ENCODE assay signal across 8 mouse cellular contexts in the genomic region with DNA sequence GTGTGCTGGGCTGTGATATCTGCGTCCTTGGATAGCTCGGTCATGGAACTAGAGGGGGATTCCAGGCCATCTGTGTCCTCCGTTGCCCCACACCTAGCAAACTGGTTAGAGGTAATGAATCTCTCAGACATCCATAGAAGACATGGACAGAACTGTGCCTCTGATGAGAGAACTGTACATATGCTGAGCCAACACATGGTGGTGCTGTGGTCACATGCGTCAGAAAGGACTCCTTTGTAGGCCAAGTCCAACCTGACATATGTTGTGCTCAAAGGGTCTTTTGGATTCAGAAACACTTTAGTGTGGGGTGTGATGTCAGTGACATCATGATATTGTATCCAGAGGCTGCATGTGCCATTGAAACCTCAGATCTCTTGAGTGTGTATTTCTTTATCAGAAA. TPM values are rescaled to one million over a fixed set of nuclear protein-coding genes. Genes with fewer than 3 reads are reported as not detected.
DNase-seq lines count a peak whose midpoint lies in the region; ATAC-seq and TF ChIP-seq lines count a peak whose summit lies in the region.

No protein-coding gene starts in this region.

- no peak overlapping the region for H3K4me2 ChIP-seq in liver, embryonic 14.5 days (ENCODE audit: low read depth)
- H3K4me2 ChIP-seq in neural tube, embryonic 12.5 days (replicated peaks): no peak overlapping the region

- no peak for TF ChIP-seq EP300 in liver, embryonic 14.5 days (IDR thresholded peaks at IDR 0.05; ENCODE audit: low read depth)

- TF ChIP-seq POLR2A in testis, adult 2 months (IDR thresholded peaks at IDR 0.05; ENCODE audit: control insufficient read depth, low read depth, low read length): no peak

- no peak for TF ChIP-seq CTCF in testis, adult 2 months (IDR thresholded peaks at IDR 0.05; ENCODE audit: control insufficient read depth, insufficient read depth, insufficient replicate concordance, low read depth, low read length)
- peak; percentile 88 for TF ChIP-seq CTCF in liver, embryonic 14.5 days (IDR thresholded peaks at IDR 0.05; ENCODE audit: low read depth)

- no peaks in the 10 kb centered on the region for H3K4me1 ChIP-seq in testis, adult 2 months (ENCODE audit: control insufficient read depth, insufficient read depth, low read length)
- H3K4me1 ChIP-seq in liver, embryonic 14.5 days (replicated peaks; ENCODE audit: control insufficient read depth in 2 of 2, insufficient read depth in 2 of 2, low read length in 1 of 2): no peaks in the 10 kb centered on the region
- no peaks in the 10 kb centered on the region for H3K4me1 ChIP-seq in neural tube, embryonic 12.5 days

- H3K27me3 ChIP-seq in testis, adult 2 months (ENCODE audit: control insufficient read depth, insufficient read depth, low read length): no peaks in the 10 kb centered on the region
- no peaks in the 10 kb centered on the region for H3K27me3 ChIP-seq in liver, embryonic 14.5 days (ENCODE audit: control insufficient read depth, insufficient read depth, low read length)
- no peaks in the 10 kb centered on the region for H3K27me3 ChIP-seq in neural tube, embryonic 12.5 days (replicated peaks)

- 31% methylated on average over 4 of the region's 4 CpGs for WGBS in liver, embryonic 14.5 days (ENCODE audit: insufficient replicate concordance)
- 73% methylated on average over 4 of the region's 4 CpGs for WGBS in neural tube, embryonic 12.5 days

- no peaks in the 10 kb centered on the region for H3K9me3 ChIP-seq in liver, embryonic 14.5 days (ENCODE audit: control insufficient read depth, low read length)
- no peaks in the 10 kb centered on the region for H3K9me3 ChIP-seq in neural tube, embryonic 12.5 days

- H3K36me3 ChIP-seq in testis, adult 2 months (ENCODE audit: control insufficient read depth, insufficient read depth, low read length): no peaks in the 10 kb centered on the region
- H3K36me3 ChIP-seq in liver, embryonic 14.5 days (replicated peaks; ENCODE audit: control insufficient read depth, insufficient read depth, low read depth): no peaks in the 10 kb centered on the region
- no peaks in the 10 kb centered on the region for H3K36me3 ChIP-seq in neural tube, embryonic 12.5 days

- H3K9ac ChIP-seq in liver, embryonic 14.5 days (replicated peaks): no peak overlapping the region
- H3K9ac ChIP-seq in neural tube, embryonic 12.5 days: no peak overlapping the region

- no peak overlapping the region for H3K27ac ChIP-seq in testis, adult 2 months (ENCODE audit: control insufficient read depth, insufficient read depth, low read depth, low read length)
- H3K27ac ChIP-seq in liver, embryonic 14.5 days: no peak overlapping the region
- no peak overlapping the region for H3K27ac ChIP-seq in neural tube, embryonic 12.5 days

- peak; percentile 74 for ATAC-seq in liver, embryonic 14.5 days (ENCODE audit: insufficient read depth)
- peak; percentile 91; the same call in 1 of the 2 replicates for ATAC-seq in neural tube, embryonic 12.5 days (ENCODE audit: low FRiP score, low read depth)

- no peak for DNase-seq in testis, postnatal 14 days (ENCODE audit: low spot score)
- peak; percentile 5 for DNase-seq in cerebellum, adult 9-11 months
- DNase-seq in frontal cortex, postnatal 10 days (ENCODE audit: low spot score in 2 of 2): peak; percentile 10 to 32
- DNase-seq in kidney, adult 8-10 months: peak; percentile 4 to 26
- no peak for DNase-seq in liver, embryonic 14.5 days (ENCODE audit: low read depth in 3 of 3, low spot score in 3 of 3)
- DNase-seq in thymus, postnatal 36 days: peak; percentile 25 to 48

- peak overlapping the region; percentile 72 for H3K4me3 ChIP-seq in testis, adult 2 months (ENCODE audit: control insufficient read depth, low read depth, low read length)
- H3K4me3 ChIP-seq in liver, embryonic 14.5 days (ENCODE audit: insufficient read depth in 1 of 2, low read depth in 2 of 2, low read length in 2 of 2): no peak overlapping the region
- no peak overlapping the region for H3K4me3 ChIP-seq in neural tube, embryonic 12.5 days

RNA-seq across cellular contexts. Expression of a gene that starts 19.4 kb away (rescaled TPM):
- polyA plus RNA-seq in testis, adult 2 months (2012; rRNA removed): 8.8 and 11.5 TPM in 2 replicates
- polyA plus RNA-seq in liver, embryonic 14.5 days (2012; rRNA removed): 0.22 and 0.29 TPM in 2 replicates
- polyA plus RNA-seq in liver, embryonic 14.5 days (2014; fragmentation: Nextera tagmentation; extraction: Ambion mirVana): 1.2 TPM in 2 replicates
- polyA plus RNA-seq in neural tube, embryonic 12.5 days (2016; fragmentation: Nextera tagmentation; extraction: Ambion mirVana): 1.1 and 1.4 TPM in 2 replicates

Comparison
In these comparisons a context has a peak if more than half of its experiments do, and no peak if none do; other contexts are left out.
1. DNase-seq: peak in cerebellum, adult 9-11 months (single experiment), frontal cortex, postnatal 10 days (2 of 2), kidney, adult 8-10 months (2 of 2) and thymus, postnatal 36 days (2 of 2); none in testis, postnatal 14 days (single experiment) and liver, embryonic 14.5 days (0 of 3).